Mouse (Mus musculus) liver, embryonic 14.5 days (tissue): ENCODE measurements around the gene Slc47a2.

Experiments used
- CTCF ChIP-seq: IDR thresholded peaks from 2 replicates; pipeline ENCODE4 v1.5.1; 2016; ENCODE audit warnings: antibody characterized with exemption, low read depth, control low read depth
- EP300 ChIP-seq: IDR thresholded peaks from 2 replicates; pipeline ENCODE4 v1.6.1; 2016; ENCODE audit warnings: antibody characterized with exemption, low read depth

GRCm38 (mm10) chr11:61354346-61354745, 11.7 kb upstream of the Slc47a2 start:
- no peak for TF ChIP-seq EP300
- no peak for TF ChIP-seq CTCF
